18 mouse cellular contexts compared by ENCODE assay signal in the genomic region with DNA sequence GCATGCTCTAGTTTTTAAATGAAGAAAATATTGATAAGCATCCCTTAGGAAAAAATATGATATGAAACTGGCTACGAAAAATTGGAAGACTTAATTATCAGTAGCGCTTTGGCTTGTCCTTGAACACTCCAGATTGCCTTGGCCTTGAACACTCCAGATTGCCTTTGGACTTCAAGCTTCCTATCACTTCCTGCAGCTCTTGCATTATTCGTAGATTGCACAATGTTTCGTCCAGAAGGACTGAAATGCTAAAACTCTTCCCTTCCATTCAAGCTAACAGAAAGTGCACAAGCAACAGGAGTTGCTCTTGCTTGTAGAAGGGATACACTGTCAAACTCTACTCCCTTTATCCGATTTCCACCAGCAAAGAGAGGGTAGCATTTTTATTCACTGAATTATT. TPM values are rescaled to one million over a fixed set of nuclear protein-coding genes. Genes with fewer than 3 reads are reported as not detected.
A peak's percentile ranks its signal among the peaks of the same experiment; 100 is the strongest.
DNase-seq lines count a peak whose midpoint lies in the region; TF ChIP-seq lines count a peak whose summit lies in the region.
"Had no signal": no experiment of that assay in that cellular context is flagged by ENCODE, and none has a peak within 500 bp of the region (broad histone marks: within the 10 kb centered on the region; RNA-seq: fewer than 3 reads in every experiment).

No protein-coding gene starts in this region.

- H3K27me3 ChIP-seq in C2C12 (ENCODE audit: control insufficient read depth, insufficient read depth, insufficient read length), result no peaks in the 10 kb centered on the region
- H3K27me3 ChIP-seq in hindbrain, embryonic 10.5 days (ENCODE audit: insufficient read depth, poor library complexity, severe bottlenecking), result no peaks in the 10 kb centered on the region
- H3K27me3 ChIP-seq: hindbrain, embryonic 13.5 days; neural tube, embryonic 12.5 days had no signal

- H3K79me2 ChIP-seq in C2C12 (ENCODE audit: control insufficient read depth, insufficient read depth) (peaks cover 6% of the 10 kb centered on the region), macrophage (ENCODE audit: inconsistent target) (no peaks in the 10 kb centered on the region)

- WGBS in macrophage (ENCODE audit: missing documents), result 53% methylated on average over 5 of the region's 5 CpGs
- WGBS in hindbrain, embryonic 10.5 days, result 87% methylated on average over 5 of the region's 5 CpGs

- intact Hi-C loops in heart, postnatal 14 days (cut with DNase I), result no loop called here

- H3K36me3 ChIP-seq in C2C12 (ENCODE audit: control insufficient read depth, insufficient read depth) (no peaks in the 10 kb centered on the region), macrophage (ENCODE audit: inconsistent target) (no peaks in the 10 kb centered on the region)
- H3K36me3 ChIP-seq in hindbrain, embryonic 10.5 days, result no peaks in the 10 kb centered on the region
- H3K36me3 ChIP-seq: forebrain, embryonic 10.5 days; hindbrain, embryonic 13.5 days; liver, embryonic 12.5 days; neural tube, embryonic 12.5 days had no signal

- no peaks in the 10 kb centered on the region for H3K9me3 ChIP-seq in hindbrain, embryonic 10.5 days
- H3K9me3 ChIP-seq: forebrain, embryonic 10.5 days; hindbrain, embryonic 13.5 days; liver, embryonic 12.5 days; neural tube, embryonic 12.5 days had no signal

- peak overlapping the region; percentile 91 for H3K27ac ChIP-seq in macrophage
- no peak overlapping the region for H3K27ac ChIP-seq in hindbrain, embryonic 10.5 days
- H3K27ac ChIP-seq: forebrain, embryonic 10.5 days; hindbrain, embryonic 13.5 days; liver, embryonic 12.5 days; neural tube, embryonic 12.5 days had no signal

- no peak overlapping the region for H3ac ChIP-seq in C2C12 (ENCODE audit: control insufficient read depth, insufficient read length, low read depth)

- peaks cover 17% of the 10 kb centered on the region for H3K4me1 ChIP-seq in hindbrain, embryonic 10.5 days (replicated peaks)
- H3K4me1 ChIP-seq: hindbrain, embryonic 13.5 days; neural tube, embryonic 12.5 days had no signal

- H3K79me3 ChIP-seq in C2C12 (ENCODE audit: low read depth), result no peaks in the 10 kb centered on the region

- H3K4me3 ChIP-seq in C2C12 (ENCODE audit: insufficient read depth, poor library complexity, severe bottlenecking) (no peak overlapping the region), macrophage (ENCODE audit: inconsistent target) (no peak overlapping the region)
- no peak overlapping the region for H3K4me3 ChIP-seq in hindbrain, embryonic 10.5 days
- H3K4me3 ChIP-seq: forebrain, embryonic 10.5 days; hindbrain, embryonic 13.5 days; liver, embryonic 12.5 days; neural tube, embryonic 12.5 days had no signal

- DNase-seq in heart, adult 8-10 months (ENCODE audit: low spot score), result peak; percentile 26
- DNase-seq in heart, postnatal 14 days, result no peak
- DNase-seq in 3T3-L1 (ENCODE audit: low read depth, low spot score), result peak; percentile 30
- no peak for DNase-seq in frontal cortex, postnatal 25 days (ENCODE audit: low spot score in 2 of 2)
- no peak for DNase-seq in hindbrain, embryonic 10.5 days (ENCODE audit: low spot score)
- DNase-seq: adrenal gland, postnatal 10 days; cerebellum, adult 11 months; cerebellum, postnatal 14 days; embryo, embryonic 11 days; forebrain, postnatal 0 days; kidney, postnatal 4 days; thymus, adult 18-20 months had no signal

- no peak for TF ChIP-seq CTCF in C2C12 (IDR thresholded peaks at IDR 0.05; ENCODE audit: control insufficient read depth, insufficient read depth, insufficient read length)

TF ChIP-seq in C2C12, 6 proteins besides CTCF, POLR2A, EP300 and RAD21:
- TF ChIP-seq CEBPB (IDR thresholded peaks at IDR 0.05; ENCODE audit: low read depth) (peak; percentile 86), FOSL1 (IDR thresholded peaks at IDR 0.05; ENCODE audit: insufficient read depth, low read length, poor library complexity, severe bottlenecking) (no peak), USF1 (IDR thresholded peaks at IDR 0.05; ENCODE audit: low read depth) (no peak)
TF ChIP-seq in C2C12: peak in this region for 1.

RNA-seq across cellular contexts. Expression of gene Vim, which starts 14.4 kb away (rescaled TPM):
- 100 to 1,000 TPM; 214 to 291 (median 257) TPM for total RNA-seq in heart, adult 8-10 months (2022)
- total RNA-seq in heart, postnatal 14 days (2021), result 100 to 1,000 TPM; 554 to 575 TPM
- polyA plus RNA-seq in C2C12 (2012; fragmentation: generic; extraction: Trizol) (6,934 TPM), macrophage (2018) (760 to 2,516 TPM (median 1,050 TPM) in 3 replicates)
- 1,000 to 10,000 TPM in 11 of 26 experiments, 100 to 1,000 TPM in 15; 356 to 3,689 (median 853) TPM for total RNA-seq in macrophage (2018; cell fraction: chromatin; rRNA removed)
- total RNA-seq in macrophage (2018; cell fraction: cytosol; rRNA removed), result 1,000 to 10,000 TPM; 1,475 to 4,121 (median 2,080) TPM
- 1,000 to 10,000 TPM in 22 of 26 experiments, 100 to 1,000 TPM in 4; 768 to 3,052 (median 1,507) TPM for total RNA-seq in macrophage (2018; cell fraction: nucleus; rRNA removed)
- polyA plus RNA-seq in hindbrain, embryonic 10.5 days (2016; fragmentation: Nextera tagmentation; extraction: Ambion mirVana), result 1,007 and 1,152 TPM in 2 replicates

RNA-seq across cellular contexts. Expression of gene Trdmt1, which starts 14.8 kb away (rescaled TPM):
- 1 to 10 TPM; 6.3 to 8.9 (median 7.5) TPM for total RNA-seq in heart, adult 8-10 months (2022)
- 1 to 10 TPM; 6.6 to 9.1 TPM for total RNA-seq in heart, postnatal 14 days (2021)
- polyA plus RNA-seq in C2C12 (2012; fragmentation: generic; extraction: Trizol), result 3.5 TPM
- 10 to 100 TPM in 3 of 26 experiments, 1 to 10 TPM in 23; 2.1 to 11.2 (median 7.7) TPM for total RNA-seq in macrophage (2018; cell fraction: chromatin; rRNA removed)
- 1 to 10 TPM; 3.5 to 6.7 (median 4.7) TPM for total RNA-seq in macrophage (2018; cell fraction: cytosol; rRNA removed)
- total RNA-seq in macrophage (2018; cell fraction: nucleus; rRNA removed), result 1 to 10 TPM; 2.4 to 9.7 (median 4.9) TPM
- 6.1 to 7.7 TPM (median 6.1 TPM) in 3 replicates for polyA plus RNA-seq in macrophage (2018)
- polyA plus RNA-seq in hindbrain, embryonic 10.5 days (2016; fragmentation: Nextera tagmentation; extraction: Ambion mirVana), result 8.4 and 8.7 TPM in 2 replicates

Comparison
In these comparisons a context has a peak if more than half of its experiments do, and no peak if none do; other contexts are left out.
1. DNase-seq: peak in heart, adult 8-10 months (single experiment) and 3T3-L1 (single experiment); none in heart, postnatal 14 days (0 of 2), frontal cortex, postnatal 25 days (0 of 2) and hindbrain, embryonic 10.5 days (single experiment).